Mouse (Mus musculus) midbrain, embryonic 12.5 days (tissue): ENCODE data around the gene 1110051M20Rik. TPM values are rescaled to one million over a fixed set of nuclear protein-coding genes. Genes with fewer than 3 reads are reported as not detected.

Source experiments
- ATAC-seq: fragments of 200-750 bp; cut with Nextera tagmentation; 2 replicates; pipeline ENCODE4 v1.8.0; 2017; ENCODE audit warnings: low read depth, moderate TSS enrichment, moderate library complexity; ENCODE audit not compliant: low FRiP score
- H3K27ac ChIP-seq: fragments of 300-500 bp; sonication (generic); replicated peaks from 2 replicates; pipeline ENCODE4 v1.5.1; 2016; ENCODE audit warnings: mild to moderate bottlenecking
- H3K27me3 ChIP-seq: fragments of 300-500 bp; sonication (generic); 2 replicates; pipeline ENCODE4 v1.6.1; 2016; ENCODE audit warnings: mild to moderate bottlenecking
- H3K36me3 ChIP-seq: fragments of 300-500 bp; sonication (generic); 2 replicates; pipeline ENCODE4 v1.6.1; 2016
- H3K4me1 ChIP-seq: fragments of 300-500 bp; sonication (generic); 2 replicates; pipeline ENCODE4 v1.6.1; 2016
- H3K4me2 ChIP-seq: fragments of 300-500 bp; sonication (generic); replicated peaks from 2 replicates; pipeline ENCODE4 v1.6.1; 2016; ENCODE audit warnings: mild to moderate bottlenecking, moderate library complexity
- H3K4me3 ChIP-seq: fragments of 300-500 bp; sonication (generic); 2 replicates; pipeline ENCODE4 v1.5.1; 2016; ENCODE audit warnings: mild to moderate bottlenecking
- H3K9ac ChIP-seq: fragments of 300-500 bp; sonication (generic); replicated peaks from 2 replicates; pipeline ENCODE4 v1.6.1; 2016; ENCODE audit warnings: mild to moderate bottlenecking, moderate library complexity
- H3K9me3 ChIP-seq: fragments of 300-500 bp; sonication (generic); 2 replicates; pipeline ENCODE4 v1.6.1; 2016; ENCODE audit warnings: mild to moderate bottlenecking
- WGBS: fragments of 180-500 bp; shearing (Covaris S2); methylation state at CpG from one replicate; pipeline ENCODE4 v1.1.7; 2016; 5-methylcytosine and 5-hydroxymethylcytosine counted together
- polyA plus RNA-seq: library from polyadenylated mRNA; unstranded; fragments of >200 nt; fragmentation: Nextera tagmentation; extraction: Ambion mirVana; gene quantifications from 2 replicates; pipeline ENCODE4 v1.2.1, GENCODE M21; 2016

1110051M20Rik gene
- polyA plus RNA-seq, 1 experiment from 2014 or later = 113 TPM

- no peak overlapping the region for H3K4me2 ChIP-seq
- H3K4me3 ChIP-seq = no peak overlapping the region
- H3K27me3 ChIP-seq = no peaks in the 10 kb centered on the region
- no peak for ATAC-seq
- no peak overlapping the region for H3K9ac ChIP-seq
- peaks cover 19% of the 10 kb centered on the region for H3K4me1 ChIP-seq
- no peak overlapping the region for H3K27ac ChIP-seq
- H3K9me3 ChIP-seq = no peaks in the 10 kb centered on the region
- 90% methylated on average over 1 of the region's 1 CpGs for WGBS
- H3K36me3 ChIP-seq = no peaks in the 10 kb centered on the region
Measured at GRCm38 (mm10) chr2:91439876-91440275, 4.6 kb downstream of the 1110051M20Rik start.

DNA sequence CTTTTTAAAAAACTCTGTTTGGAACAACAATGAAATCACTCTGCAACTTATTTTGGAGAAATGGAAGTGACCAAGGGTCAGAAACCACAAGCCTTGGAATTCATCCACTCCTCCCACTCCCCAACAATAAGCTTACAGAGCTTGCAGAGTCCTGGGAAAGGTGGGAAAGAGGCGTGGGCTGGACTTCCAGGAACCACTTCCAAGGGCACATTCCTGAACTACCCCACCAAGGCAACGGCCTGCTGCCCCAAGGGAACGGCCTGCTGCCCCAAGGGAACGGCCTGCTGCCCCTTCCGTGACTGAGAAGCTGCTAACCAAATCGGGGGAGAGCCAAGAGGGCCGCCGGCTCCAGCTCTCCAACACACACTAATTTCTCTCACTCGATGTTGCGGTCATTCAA, 5.2 kb downstream of the 1110051M20Rik start:
- no peak overlapping the region for H3K27ac ChIP-seq
- H3K4me1 ChIP-seq = peaks cover 18% of the 10 kb centered on the region
- H3K4me2 ChIP-seq = no peak overlapping the region
- no peak overlapping the region for H3K4me3 ChIP-seq
- 91% methylated on average over 10 of the region's 10 CpGs for WGBS
- no peak for ATAC-seq
- no peaks in the 10 kb centered on the region for H3K9me3 ChIP-seq
- H3K9ac ChIP-seq = no peak overlapping the region
- no peaks in the 10 kb centered on the region for H3K27me3 ChIP-seq
- no peaks in the 10 kb centered on the region for H3K36me3 ChIP-seq

- ATAC-seq = no peak
- H3K36me3 ChIP-seq = no peaks in the 10 kb centered on the region
- H3K9me3 ChIP-seq = no peaks in the 10 kb centered on the region
- WGBS = 66% methylated on average over 5 of the region's 5 CpGs
- H3K27ac ChIP-seq = peak overlapping the region; percentile 50; the same call in 1 of the 2 replicates
- no peak overlapping the region for H3K9ac ChIP-seq
- no peak overlapping the region for H3K4me2 ChIP-seq
- H3K4me3 ChIP-seq = no peak overlapping the region
- peaks cover 11% of the 10 kb centered on the region for H3K4me1 ChIP-seq
- no peaks in the 10 kb centered on the region for H3K27me3 ChIP-seq
Measured at GRCm38 (mm10) chr2:91437116-91437815, 7.2 kb downstream of the 1110051M20Rik start.

DNA sequence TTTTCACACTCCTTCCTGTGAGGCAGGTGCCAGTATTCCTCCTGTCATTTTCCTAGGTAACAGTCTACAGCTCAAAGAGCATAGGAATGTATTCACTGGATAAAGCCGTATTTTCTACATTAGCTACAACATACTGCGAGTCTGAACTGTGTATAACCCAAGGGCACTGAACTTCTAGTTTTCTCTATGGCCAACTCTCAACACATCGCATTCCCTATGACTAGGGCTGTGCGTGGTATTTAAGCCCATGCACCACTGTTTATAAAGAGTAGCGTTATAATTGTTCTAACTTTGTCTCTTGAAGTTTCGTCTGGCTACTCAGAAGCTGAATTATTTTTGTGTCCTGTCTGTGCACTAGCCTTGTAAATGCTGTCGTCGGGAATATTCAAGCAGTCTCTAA, 7.8 kb downstream of the 1110051M20Rik start:
- Histone ChIP-seq H3K27me3 (no peaks in the 10 kb centered on the region), H3K27ac (no peak overlapping the region), H3K9me3 (no peaks in the 10 kb centered on the region), H3K4me3 (no peak overlapping the region), H3K4me1 (peaks cover 11% of the 10 kb centered on the region), H3K9ac (no peak overlapping the region), H3K4me2 (no peak overlapping the region), H3K36me3 (no peaks in the 10 kb centered on the region)
- no peak for ATAC-seq
- WGBS = 79% methylated on average over 8 of the region's 8 CpGs

- no peak overlapping the region for H3K9ac ChIP-seq
- WGBS = 11% methylated on average over 6 of the region's 6 CpGs
Measured at GRCm38 (mm10) chr2:91430600-91430919, 13.9 kb downstream of the 1110051M20Rik start.

DNA sequence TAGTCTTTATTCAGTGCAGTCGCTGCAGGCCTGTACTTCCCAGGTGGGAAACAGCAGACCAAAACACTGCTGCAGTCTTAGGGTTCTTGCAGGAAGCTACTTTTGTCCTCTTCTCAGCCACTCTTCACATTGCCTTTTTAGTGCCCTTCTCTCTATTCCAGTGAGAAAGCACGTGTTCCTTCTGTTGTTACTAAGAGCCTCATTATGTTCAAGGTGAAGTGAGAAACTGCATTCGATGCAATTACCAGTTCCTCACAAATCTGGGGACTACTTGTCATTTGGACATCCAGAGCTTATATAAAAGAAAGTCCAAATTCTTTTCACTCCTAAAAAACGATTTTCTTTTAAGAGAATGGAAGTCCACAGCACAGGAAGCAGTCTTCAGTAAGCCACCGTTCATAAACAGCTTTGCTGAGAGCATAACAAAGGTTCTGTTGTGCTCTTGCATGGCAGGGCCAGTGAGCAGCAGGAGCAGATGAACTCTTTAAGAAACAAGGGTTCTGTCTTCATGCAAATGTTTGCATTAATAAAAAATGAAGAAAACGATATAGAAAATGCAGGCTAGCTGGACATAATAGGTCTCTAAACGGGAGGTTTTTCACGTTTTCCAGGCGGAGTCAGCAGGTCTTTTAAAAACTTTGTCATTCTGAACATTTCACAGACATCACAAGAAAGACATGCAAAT, 14.4 kb downstream of the 1110051M20Rik start:
- Histone ChIP-seq H3K4me3 (no peak overlapping the region), H3K9me3 (no peaks in the 10 kb centered on the region), H3K27ac (peak overlapping the region; percentile 87), H3K36me3 (no peaks in the 10 kb centered on the region), H3K4me1 (peaks cover 36% of the 10 kb centered on the region), H3K27me3 (no peaks in the 10 kb centered on the region), H3K9ac (no peak overlapping the region), H3K4me2 (peak overlapping the region; percentile 28)
- ATAC-seq = peak; percentile 88
- 14% methylated on average over 9 of the region's 9 CpGs for WGBS

More at GRCm38 (mm10) chr2:91430600-91430919, 13.9 kb downstream of the 1110051M20Rik start:
- no peaks in the 10 kb centered on the region for H3K27me3 ChIP-seq
- no peak overlapping the region for H3K4me3 ChIP-seq
- H3K4me2 ChIP-seq = peak overlapping the region; percentile 28
- no peaks in the 10 kb centered on the region for H3K36me3 ChIP-seq
- peaks cover 36% of the 10 kb centered on the region for H3K4me1 ChIP-seq
- no peaks in the 10 kb centered on the region for H3K9me3 ChIP-seq
- ATAC-seq = peak; percentile 93
- peak overlapping the region; percentile 87 for H3K27ac ChIP-seq

- Histone ChIP-seq H3K4me3 (no peak overlapping the region), H3K4me2 (no peak overlapping the region), H3K27me3 (no peaks in the 10 kb centered on the region), H3K9ac (no peak overlapping the region), H3K27ac (peak overlapping the region; percentile 87), H3K36me3 (no peaks in the 10 kb centered on the region), H3K4me1 (peaks cover 36% of the 10 kb centered on the region), H3K9me3 (no peaks in the 10 kb centered on the region)
- ATAC-seq = no peak
- WGBS = 86% methylated on average over 3 of the region's 3 CpGs
Measured at GRCm38 (mm10) chr2:91429146-91429545, 15.4 kb downstream of the 1110051M20Rik start.

DNA sequence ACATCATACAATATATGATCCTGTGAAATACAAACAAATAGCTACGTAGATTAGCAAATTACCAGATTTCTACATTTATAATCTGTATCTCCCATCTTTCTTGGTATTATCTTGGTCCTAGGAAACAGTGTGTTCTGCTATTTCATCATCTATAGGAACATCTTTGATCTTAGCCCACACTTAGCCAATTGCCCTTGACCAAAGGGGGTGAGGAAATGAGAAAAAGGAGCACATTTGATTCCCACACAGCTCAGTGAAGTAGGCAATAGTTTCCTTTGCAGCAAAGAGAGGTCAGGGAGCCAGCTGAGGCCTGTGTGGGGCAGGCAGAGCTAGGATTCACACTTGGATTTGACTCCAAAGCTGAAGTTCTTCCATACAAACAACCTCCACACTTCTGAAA, 18.2 kb downstream of the 1110051M20Rik start:
- Histone ChIP-seq H3K27me3 (no peaks in the 10 kb centered on the region), H3K9ac (no peak overlapping the region), H3K4me1 (peaks cover 34% of the 10 kb centered on the region), H3K4me2 (no peak overlapping the region), H3K4me3 (no peak overlapping the region), H3K9me3 (no peaks in the 10 kb centered on the region), H3K36me3 (peaks cover 9% of the 10 kb centered on the region), H3K27ac (no peak overlapping the region)
- WGBS = 92% methylated on average over 1 of the region's 1 CpGs
- no peak for ATAC-seq

DNA sequence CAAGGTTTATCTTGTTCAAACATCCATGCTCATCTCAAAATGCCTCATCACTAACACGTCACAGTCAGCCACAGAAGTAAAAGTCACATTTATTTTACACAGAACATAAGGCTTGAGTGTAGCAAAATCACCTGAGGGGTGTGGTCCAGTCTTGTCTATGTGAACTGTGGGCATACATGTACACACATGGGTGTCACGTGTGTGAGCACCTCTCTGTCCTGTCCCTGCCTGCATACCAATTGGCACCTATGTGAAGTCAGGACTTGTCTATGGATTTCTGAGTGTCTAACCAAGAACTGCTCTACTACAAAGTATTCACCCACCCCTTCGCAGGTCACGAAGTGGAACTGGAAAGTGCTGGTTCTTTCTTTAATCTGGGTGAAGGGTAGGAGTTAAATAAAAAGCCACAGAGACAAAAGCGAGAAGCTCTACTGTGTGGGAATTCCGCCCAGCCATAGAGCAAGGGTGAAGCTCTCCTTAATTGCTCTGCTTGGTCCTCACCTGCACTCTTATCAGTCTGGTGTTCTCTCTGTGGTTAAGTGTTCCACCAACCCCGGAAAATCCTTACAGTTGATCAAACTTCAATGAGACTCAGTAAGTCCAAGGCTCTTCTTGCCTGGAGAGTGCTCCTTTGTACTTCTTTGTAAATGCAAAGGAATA, 20.3 kb downstream of the 1110051M20Rik start:
- Histone ChIP-seq H3K4me3 (no peak overlapping the region), H3K9me3 (no peaks in the 10 kb centered on the region), H3K4me2 (no peak overlapping the region), H3K36me3 (peaks cover 26% of the 10 kb centered on the region), H3K9ac (no peak overlapping the region), H3K4me1 (peaks cover 13% of the 10 kb centered on the region), H3K27me3 (no peaks in the 10 kb centered on the region), H3K27ac (no peak overlapping the region)
- 85% methylated on average over 7 of the region's 7 CpGs for WGBS
- ATAC-seq = no peak

GRCm38 (mm10) chr2:91421641-91422040, 22.9 kb downstream of the 1110051M20Rik start:
- Histone ChIP-seq H3K4me1 (peaks cover 4% of the 10 kb centered on the region; the same call in 1 of the 2 replicates), H3K9ac (no peak overlapping the region), H3K9me3 (no peaks in the 10 kb centered on the region), H3K27ac (no peak overlapping the region), H3K4me2 (no peak overlapping the region), H3K4me3 (no peak overlapping the region), H3K27me3 (no peaks in the 10 kb centered on the region), H3K36me3 (peaks cover 26% of the 10 kb centered on the region)
- no peak for ATAC-seq
- WGBS = 82% methylated on average over 5 of the region's 5 CpGs

GRCm38 (mm10) chr2:91413811-91414210, 30.7 kb downstream of the 1110051M20Rik start:
- no peaks in the 10 kb centered on the region for H3K27me3 ChIP-seq
- no peaks in the 10 kb centered on the region for H3K36me3 ChIP-seq
- WGBS = 97% methylated on average over 1 of the region's 1 CpGs
- H3K4me2 ChIP-seq = no peak overlapping the region
- ATAC-seq = no peak
- no peaks in the 10 kb centered on the region for H3K9me3 ChIP-seq
- no peaks in the 10 kb centered on the region for H3K4me1 ChIP-seq
- H3K9ac ChIP-seq = no peak overlapping the region
- no peak overlapping the region for H3K4me3 ChIP-seq
- H3K27ac ChIP-seq = no peak overlapping the region

DNA sequence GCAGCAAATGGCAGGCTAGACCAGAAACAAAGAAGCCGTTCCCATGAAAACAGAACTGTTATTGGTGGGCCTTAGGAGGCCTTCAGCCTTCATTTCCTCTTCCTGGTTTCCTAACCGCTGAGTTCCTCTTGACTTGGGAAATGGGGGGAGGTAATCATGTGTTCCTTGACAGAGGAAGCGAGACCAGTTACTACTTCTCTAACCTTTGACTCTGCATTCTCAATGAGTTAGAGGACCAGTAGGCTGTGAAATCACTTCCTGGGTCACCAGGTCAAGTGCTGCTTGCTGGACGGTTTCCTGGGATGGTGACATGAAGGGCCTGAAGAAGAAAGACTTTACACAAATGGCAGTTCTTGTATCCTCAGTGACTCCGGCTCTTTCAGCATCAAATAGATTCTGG, 32.1 kb downstream of the 1110051M20Rik start:
- Histone ChIP-seq H3K27me3 (no peaks in the 10 kb centered on the region), H3K4me2 (no peak overlapping the region), H3K4me3 (no peak overlapping the region), H3K9me3 (no peaks in the 10 kb centered on the region), H3K27ac (no peak overlapping the region), H3K4me1 (no peaks in the 10 kb centered on the region), H3K36me3 (no peaks in the 10 kb centered on the region), H3K9ac (no peak overlapping the region)
- WGBS = 65% methylated on average over 5 of the region's 5 CpGs
- no peak for ATAC-seq
